Mouse (Mus musculus) hindbrain, embryonic 15.5 days (tissue): ENCODE results near the gene Atg3. TPM values are rescaled to one million over a fixed set of nuclear protein-coding genes. Genes with fewer than 3 reads are reported as not detected.

Experiments used
- ATAC-seq: fragments of 200-750 bp; cut with Nextera tagmentation; 2 replicates; pipeline ENCODE4 v1.8.0; 2017; ENCODE audit warnings: low read depth, moderate number of reproducible peaks, moderate TSS enrichment; ENCODE audit not compliant: low FRiP score
- H3K27ac ChIP-seq: fragments of 300-500 bp; sonication (generic); replicated peaks from 2 replicates; pipeline ENCODE4 v1.5.1; 2015; ENCODE audit warnings: mild to moderate bottlenecking, inconsistent platforms
- H3K27me3 ChIP-seq: fragments of 300-500 bp; sonication (generic); 2 replicates; pipeline ENCODE4 v1.6.1; 2015; ENCODE audit warnings: control low read depth, inconsistent platforms
- H3K36me3 ChIP-seq: fragments of 300-500 bp; sonication (generic); 2 replicates; pipeline ENCODE4 v1.6.1; 2015; ENCODE audit warnings: control low read depth, inconsistent platforms
- H3K4me1 ChIP-seq: fragments of 300-500 bp; sonication (generic); replicated peaks from 2 replicates; pipeline ENCODE4 v1.6.1; 2015; ENCODE audit warnings: control low read depth, inconsistent platforms
- H3K4me2 ChIP-seq: fragments of 300-500 bp; sonication (generic); 2 replicates; pipeline ENCODE4 v1.6.1; 2015; ENCODE audit warnings: moderate library complexity, mild to moderate bottlenecking, inconsistent platforms
- H3K4me3 ChIP-seq: fragments of 300-500 bp; sonication (generic); 2 replicates; pipeline ENCODE4 v1.5.1; 2015; ENCODE audit warnings: mild to moderate bottlenecking, inconsistent platforms
- H3K9ac ChIP-seq: fragments of 300-500 bp; sonication (generic); 2 replicates; pipeline ENCODE4 v1.6.1; 2015; ENCODE audit warnings: inconsistent platforms
- H3K9me3 ChIP-seq: fragments of 300-500 bp; sonication (generic); 2 replicates; pipeline ENCODE4 v1.6.1; 2016; ENCODE audit warnings: control low read depth, inconsistent platforms
- WGBS: fragments of 180-500 bp; shearing (Covaris S2); methylation state at CpG from one replicate; pipeline ENCODE4 v1.1.7; 2015; 5-methylcytosine and 5-hydroxymethylcytosine counted together
- polyA plus RNA-seq: library from polyadenylated mRNA; unstranded; fragments of >200 nt; fragmentation: Nextera tagmentation; extraction: Ambion mirVana; gene quantifications from 2 replicates; pipeline ENCODE4 v1.2.1, GENCODE M21; 2015

Gene Atg3
- 55.5 and 58.0 TPM in 2 replicates for polyA plus RNA-seq

GRCm38 (mm10) chr16:45158522-45159388 is at the start of gene Atg3, which contains the start of gene Slc35a5:
TSS of gene Atg3 (plus strand) at chr16:45158785.
TSS of gene Slc35a5 (minus strand) at chr16:45158706.
- ATAC-seq, result peak; percentile 98
- WGBS, result under 1% methylated on average over 54 of the region's 64 CpGs
- peak within 1 kb of the TSS; percentile 66 for H3K4me2 ChIP-seq
- peaks cover 29% of the 10 kb centered on the region for H3K4me1 ChIP-seq
- H3K36me3 ChIP-seq, result peaks cover 7% of the 10 kb centered on the region; the same call in 1 of the 2 replicates
- peak within 1 kb of the TSS; percentile 92 for H3K27ac ChIP-seq
- peak within 1 kb of the TSS; percentile 66 for H3K4me3 ChIP-seq
- peak within 1 kb of the TSS; percentile 85 for H3K9ac ChIP-seq
- no peaks in the 10 kb centered on the region for H3K9me3 ChIP-seq
- H3K27me3 ChIP-seq, result no peaks in the 10 kb centered on the region

GRCm38 (mm10) chr16:45110498-45110897 is 48.1 kb upstream of the Atg3 start:
- no peak overlapping the region for H3K9ac ChIP-seq
- no peaks in the 10 kb centered on the region for H3K36me3 ChIP-seq
- no peak overlapping the region for H3K4me2 ChIP-seq
- H3K4me3 ChIP-seq, result no peak overlapping the region
- 78% methylated on average over 4 of the region's 4 CpGs for WGBS
- no peak for ATAC-seq
- H3K4me1 ChIP-seq, result no peaks in the 10 kb centered on the region
- no peaks in the 10 kb centered on the region for H3K27me3 ChIP-seq
- H3K9me3 ChIP-seq, result no peaks in the 10 kb centered on the region
- no peak overlapping the region for H3K27ac ChIP-seq

- Histone ChIP-seq H3K4me3 (no peak overlapping the region), H3K27me3 (no peaks in the 10 kb centered on the region), H3K9me3 (no peaks in the 10 kb centered on the region), H3K36me3 (no peaks in the 10 kb centered on the region), H3K4me2 (no peak overlapping the region), H3K4me1 (0 out of 2 replicates have a peak, but pooled peaks cover 5% of the 10 kb centered on the region), H3K9ac (no peak overlapping the region), H3K27ac (no peak overlapping the region)
- ATAC-seq, result no peak
- whole genome bisulfite sequencing, result 97% methylated on average over 3 of the region's 3 CpGs
These were observed 41.4 kb upstream of the Atg3 start for GRCm38 (mm10) chr16:45117200-45117599.

- Histone ChIP-seq H3K4me3 (no peak overlapping the region), H3K27me3 (no peaks in the 10 kb centered on the region), H3K4me1 (0 out of 2 replicates have a peak, but pooled peaks cover 5% of the 10 kb centered on the region), H3K9ac (no peak overlapping the region), H3K27ac (no peak overlapping the region), H3K36me3 (no peaks in the 10 kb centered on the region), H3K9me3 (no peaks in the 10 kb centered on the region), H3K4me2 (no peak overlapping the region)
- 84% methylated on average over 3 of the region's 3 CpGs for WGBS
- no peak for ATAC-seq
These were observed 39.8 kb upstream of the Atg3 start for GRCm38 (mm10) chr16:45118760-45119159.

GRCm38 (mm10) chr16:45120844-45121425 is 37.6 kb upstream of the Atg3 start:
- H3K4me2 ChIP-seq, result no peak overlapping the region
- peak; percentile 56; the same call in 1 of the 2 replicates for ATAC-seq
- H3K9ac ChIP-seq, result no peak overlapping the region
- H3K4me1 ChIP-seq, result 0 out of 2 replicates have a peak, but pooled peaks cover 5% of the 10 kb centered on the region
- no peaks in the 10 kb centered on the region for H3K9me3 ChIP-seq
- H3K27ac ChIP-seq, result no peak overlapping the region; the same call in 1 of the 2 replicates
- H3K4me3 ChIP-seq, result no peak overlapping the region
- no peaks in the 10 kb centered on the region for H3K27me3 ChIP-seq
- H3K36me3 ChIP-seq, result no peaks in the 10 kb centered on the region
- 65% methylated on average over 5 of the region's 5 CpGs for whole genome bisulfite sequencing

- no peak overlapping the region for H3K9ac ChIP-seq
- no peak overlapping the region for H3K27ac ChIP-seq
- no peaks in the 10 kb centered on the region for H3K36me3 ChIP-seq
- no peak for ATAC-seq
- H3K9me3 ChIP-seq, result no peaks in the 10 kb centered on the region
- no peak overlapping the region for H3K4me2 ChIP-seq
- no peaks in the 10 kb centered on the region for H3K27me3 ChIP-seq
- H3K4me1 ChIP-seq, result 0 out of 2 replicates have a peak, but pooled peaks cover 5% of the 10 kb centered on the region
- H3K4me3 ChIP-seq, result no peak overlapping the region
- WGBS, result 72% methylated on average over 5 of the region's 5 CpGs
These were observed 36.0 kb upstream of the Atg3 start for GRCm38 (mm10) chr16:45122571-45122970.

GRCm38 (mm10) chr16:45124230-45125203 is 34.1 kb upstream of the Atg3 start:
- Histone ChIP-seq H3K36me3 (no peaks in the 10 kb centered on the region), H3K9ac (no peak overlapping the region), H3K4me3 (no peak overlapping the region), H3K27me3 (no peaks in the 10 kb centered on the region), H3K4me1 (0 out of 2 replicates have a peak, but pooled peaks cover 5% of the 10 kb centered on the region), H3K27ac (no peak overlapping the region), H3K4me2 (no peak overlapping the region), H3K9me3 (no peaks in the 10 kb centered on the region)
- ATAC-seq, result no peak
- 82% methylated on average over 9 of the region's 9 CpGs for WGBS

- Histone ChIP-seq H3K27ac (no peak overlapping the region), H3K4me2 (no peak overlapping the region), H3K4me1 (no peaks in the 10 kb centered on the region), H3K9ac (no peak overlapping the region), H3K9me3 (no peaks in the 10 kb centered on the region), H3K36me3 (no peaks in the 10 kb centered on the region), H3K4me3 (no peak overlapping the region), H3K27me3 (no peaks in the 10 kb centered on the region)
- 85% methylated on average over 2 of the region's 2 CpGs for WGBS
- ATAC-seq, result no peak
These were observed 30.5 kb upstream of the Atg3 start for GRCm38 (mm10) chr16:45127936-45128710.

- H3K36me3 ChIP-seq, result peaks cover 72% of the 10 kb centered on the region
- ATAC-seq, result no peak
- WGBS, result 97% methylated on average over 5 of the region's 5 CpGs
- no peak overlapping the region for H3K9ac ChIP-seq
- H3K27me3 ChIP-seq, result no peaks in the 10 kb centered on the region
- H3K4me2 ChIP-seq, result no peak overlapping the region
- no peaks in the 10 kb centered on the region for H3K4me1 ChIP-seq
- H3K27ac ChIP-seq, result no peak overlapping the region
- H3K4me3 ChIP-seq, result no peak overlapping the region
- no peaks in the 10 kb centered on the region for H3K9me3 ChIP-seq
These were observed 16.9 kb upstream of the Atg3 start for GRCm38 (mm10) chr16:45141711-45142110.

- 96% methylated on average over 5 of the region's 5 CpGs for WGBS
- H3K4me3 ChIP-seq, result no peak overlapping the region
- H3K4me2 ChIP-seq, result no peak overlapping the region
- no peaks in the 10 kb centered on the region for H3K27me3 ChIP-seq
- H3K9me3 ChIP-seq, result no peaks in the 10 kb centered on the region
- peaks cover 79% of the 10 kb centered on the region for H3K36me3 ChIP-seq
- no peak overlapping the region for H3K9ac ChIP-seq
- no peak for ATAC-seq
- H3K4me1 ChIP-seq, result no peaks in the 10 kb centered on the region
- no peak overlapping the region for H3K27ac ChIP-seq
These were observed 16.0 kb upstream of the Atg3 start for GRCm38 (mm10) chr16:45142565-45142964.

- H3K27me3 ChIP-seq, result no peaks in the 10 kb centered on the region
- H3K4me1 ChIP-seq, result no peaks in the 10 kb centered on the region
- H3K4me2 ChIP-seq, result no peak overlapping the region
- no peak overlapping the region for H3K4me3 ChIP-seq
- H3K27ac ChIP-seq, result no peak overlapping the region
- no peak for ATAC-seq
- no peaks in the 10 kb centered on the region for H3K9me3 ChIP-seq
- WGBS, result 90% methylated on average over 6 of the region's 6 CpGs
- peaks cover 80% of the 10 kb centered on the region for H3K36me3 ChIP-seq
- no peak overlapping the region for H3K9ac ChIP-seq
These were observed 13.5 kb upstream of the Atg3 start for GRCm38 (mm10) chr16:45145119-45145518.
